Mouse (Mus musculus) hindbrain, embryonic 11.5 days (tissue): ENCODE results near the gene Polr1d. TPM values are rescaled to one million over a fixed set of nuclear protein-coding genes. Genes with fewer than 3 reads are reported as not detected.

Experiments used
- ATAC-seq: fragments of 200-750 bp; cut with Nextera tagmentation; 2 replicates; pipeline ENCODE4 v1.8.0; 2017; ENCODE audit warnings: mild to moderate bottlenecking, moderate TSS enrichment, moderate library complexity; ENCODE audit not compliant: low FRiP score
- DNase-seq: peaks from one replicate; pipeline ENCODE4 v3.0.0-alpha.2; 2015; ENCODE audit warnings: low spot score
- H3K27ac ChIP-seq: fragments of 300-500 bp; sonication (generic); 2 replicates; pipeline ENCODE4 v1.5.1; 2014; ENCODE audit warnings: mild to moderate bottlenecking, low read depth, low read length
- H3K27me3 ChIP-seq: fragments of 300-500 bp; sonication (generic); 2 replicates; pipeline ENCODE4 v1.6.1; 2014; ENCODE audit warnings: mild to moderate bottlenecking, low read length, moderate library complexity, mixed read lengths; ENCODE audit not compliant: control insufficient read depth, insufficient read depth
- H3K36me3 ChIP-seq: fragments of 300-500 bp; sonication (generic); 2 replicates; pipeline ENCODE4 v1.6.1; 2014; ENCODE audit warnings: mild to moderate bottlenecking, low read length, moderate library complexity, mixed read lengths; ENCODE audit not compliant: control insufficient read depth, insufficient read depth
- H3K4me1 ChIP-seq: fragments of 300-500 bp; sonication (generic); replicated peaks from 2 replicates; pipeline ENCODE4 v1.6.1; 2014; ENCODE audit warnings: low read length, mixed read lengths; ENCODE audit not compliant: control insufficient read depth, insufficient read depth
- H3K4me2 ChIP-seq: fragments of 300-500 bp; sonication (generic); replicated peaks from 2 replicates; pipeline ENCODE4 v1.6.1; 2014; ENCODE audit warnings: mild to moderate bottlenecking, low read depth, low read length
- H3K4me3 ChIP-seq: fragments of 300-500 bp; sonication (generic); 2 replicates; pipeline ENCODE4 v1.5.1; 2014; ENCODE audit warnings: low read depth, low read length
- H3K9ac ChIP-seq: fragments of 300-500 bp; sonication (generic); 2 replicates; pipeline ENCODE4 v1.6.1; 2014; ENCODE audit warnings: low read depth, low read length
- H3K9me3 ChIP-seq: fragments of 300-500 bp; sonication (generic); 2 replicates; pipeline ENCODE4 v1.6.1; 2016; ENCODE audit warnings: low read length; ENCODE audit not compliant: control insufficient read depth
- WGBS: fragments of 180-500 bp; shearing (Covaris S2); extraction: QIAGEN DNeasy Blood & Tissue Kit; methylation state at CpG from one replicate; pipeline ENCODE4 v1.1.7; 2014; 5-methylcytosine and 5-hydroxymethylcytosine counted together
- polyA plus RNA-seq: library from polyadenylated mRNA; unstranded; fragments of >200 nt; fragmentation: Nextera tagmentation; extraction: Ambion mirVana; gene quantifications from 2 replicates; pipeline ENCODE4 v1.2.1, GENCODE M21; 2014

The Polr1d gene
- polyA plus RNA-seq, 1 experiment from 2014 or later, result 119 TPM

GRCm38 (mm10) chr5:147114738-147115137 lies 37.9 kb downstream of the Polr1d start:
- no peak for ATAC-seq

GRCm38 (mm10) chr5:147115631-147116030 lies 38.8 kb downstream of the Polr1d start:
- Histone ChIP-seq H3K4me1 (no peaks in the 10 kb centered on the region), H3K27ac (no peak overlapping the region), H3K9ac (no peak overlapping the region), H3K27me3 (no peaks in the 10 kb centered on the region), H3K4me2 (no peak overlapping the region), H3K9me3 (no peaks in the 10 kb centered on the region), H3K4me3 (no peak overlapping the region), H3K36me3 (no peaks in the 10 kb centered on the region)
- 96% methylated on average over 4 of the region's 4 CpGs for WGBS
- DNase-seq, result no peak
- ATAC-seq, result no peak

More at GRCm38 (mm10) chr5:147114738-147115137, 37.9 kb downstream of the Polr1d start:
- no peak overlapping the region for H3K4me2 ChIP-seq
- 71% methylated on average over 7 of the region's 7 CpGs for WGBS
- no peaks in the 10 kb centered on the region for H3K4me1 ChIP-seq
- no peaks in the 10 kb centered on the region for H3K36me3 ChIP-seq
- no peak for DNase-seq
- H3K4me3 ChIP-seq, result no peak overlapping the region
- no peak overlapping the region for H3K27ac ChIP-seq
- H3K9ac ChIP-seq, result no peak overlapping the region
- no peaks in the 10 kb centered on the region for H3K9me3 ChIP-seq
- H3K27me3 ChIP-seq, result no peaks in the 10 kb centered on the region

- ATAC-seq (no peak), DNase-seq (no peak)
- Histone ChIP-seq H3K27me3 (no peaks in the 10 kb centered on the region), H3K9me3 (no peaks in the 10 kb centered on the region), H3K4me1 (no peaks in the 10 kb centered on the region), H3K9ac (no peak overlapping the region), H3K27ac (no peak overlapping the region), H3K4me2 (no peak overlapping the region), H3K4me3 (no peak overlapping the region), H3K36me3 (no peaks in the 10 kb centered on the region)
- WGBS, result 16% methylated on average over 6 of the region's 6 CpGs
Observed at GRCm38 (mm10) chr5:147117027-147117426, 40.2 kb downstream of the Polr1d start.

GRCm38 (mm10) chr5:147121146-147121545 lies 44.3 kb downstream of the Polr1d start:
- Histone ChIP-seq H3K27me3 (no peaks in the 10 kb centered on the region), H3K36me3 (no peaks in the 10 kb centered on the region), H3K4me2 (no peak overlapping the region), H3K4me3 (no peak overlapping the region), H3K27ac (no peak overlapping the region), H3K4me1 (no peaks in the 10 kb centered on the region), H3K9me3 (no peaks in the 10 kb centered on the region), H3K9ac (no peak overlapping the region)
- DNase-seq (no peak), ATAC-seq (no peak)
- 94% methylated on average over 4 of the region's 4 CpGs for WGBS

- Histone ChIP-seq H3K4me3 (no peak overlapping the region), H3K27me3 (no peaks in the 10 kb centered on the region), H3K9ac (no peak overlapping the region), H3K27ac (no peak overlapping the region), H3K4me2 (no peak overlapping the region), H3K4me1 (no peaks in the 10 kb centered on the region), H3K36me3 (no peaks in the 10 kb centered on the region), H3K9me3 (no peaks in the 10 kb centered on the region)
- ATAC-seq (no peak), DNase-seq (no peak)
- WGBS, result 53% methylated on average over 9 of the region's 9 CpGs
Observed at GRCm38 (mm10) chr5:147124794-147125193, 47.9 kb downstream of the Polr1d start.

- Histone ChIP-seq H3K9me3 (no peaks in the 10 kb centered on the region), H3K4me3 (no peak overlapping the region), H3K9ac (no peak overlapping the region), H3K27ac (no peak overlapping the region), H3K4me2 (no peak overlapping the region), H3K27me3 (no peaks in the 10 kb centered on the region), H3K4me1 (no peaks in the 10 kb centered on the region), H3K36me3 (no peaks in the 10 kb centered on the region)
- ATAC-seq (no peak), DNase-seq (no peak)
- 90% methylated on average over 13 of the region's 13 CpGs for WGBS
Observed at GRCm38 (mm10) chr5:147125542-147126185, 48.8 kb downstream of the Polr1d start.

GRCm38 (mm10) chr5:147127860-147128259 lies 51.0 kb downstream of the Polr1d start:
- 90% methylated on average over 4 of the region's 4 CpGs for WGBS
- Histone ChIP-seq H3K36me3 (no peaks in the 10 kb centered on the region), H3K27ac (no peak overlapping the region), H3K4me2 (no peak overlapping the region), H3K4me1 (no peaks in the 10 kb centered on the region), H3K9ac (no peak overlapping the region), H3K4me3 (no peak overlapping the region), H3K9me3 (no peaks in the 10 kb centered on the region), H3K27me3 (no peaks in the 10 kb centered on the region)
- DNase-seq (no peak), ATAC-seq (no peak)

- DNase-seq, result no peak
- no peaks in the 10 kb centered on the region for H3K36me3 ChIP-seq
- no peak overlapping the region for H3K4me2 ChIP-seq
- ATAC-seq, result no peak
- no peak overlapping the region for H3K27ac ChIP-seq
- H3K4me3 ChIP-seq, result no peak overlapping the region
- H3K27me3 ChIP-seq, result no peaks in the 10 kb centered on the region
- WGBS, result 67% methylated on average over 2 of the region's 2 CpGs
- no peak overlapping the region for H3K9ac ChIP-seq
- H3K9me3 ChIP-seq, result no peaks in the 10 kb centered on the region
- H3K4me1 ChIP-seq, result no peaks in the 10 kb centered on the region
Observed at GRCm38 (mm10) chr5:147129484-147129883, 52.6 kb downstream of the Polr1d start.

GRCm38 (mm10) chr5:147131912-147132311 lies 55.1 kb downstream of the Polr1d start:
- no peaks in the 10 kb centered on the region for H3K36me3 ChIP-seq
- 91% methylated on average over 4 of the region's 4 CpGs for WGBS
- H3K27ac ChIP-seq, result no peak overlapping the region
- no peak overlapping the region for H3K4me3 ChIP-seq
- no peak overlapping the region for H3K9ac ChIP-seq
- no peaks in the 10 kb centered on the region for H3K9me3 ChIP-seq
- DNase-seq (no peak), ATAC-seq (no peak)
- H3K27me3 ChIP-seq, result peaks cover 6% of the 10 kb centered on the region
- no peaks in the 10 kb centered on the region for H3K4me1 ChIP-seq
- H3K4me2 ChIP-seq, result no peak overlapping the region
